Mouse (Mus musculus) forebrain, embryonic 16.5 days (tissue): ENCODE results near the gene F11r. TPM values are rescaled to one million over a fixed set of nuclear protein-coding genes. Genes with fewer than 3 reads are reported as not detected.

Experiments used
- ATAC-seq: fragments of 200-750 bp; cut with Nextera tagmentation; 2 replicates; pipeline ENCODE4 v1.8.0; 2017; ENCODE audit warnings: mild to moderate bottlenecking, moderate library complexity
- H3K27ac ChIP-seq: fragments of 300-500 bp; sonication (generic); 2 replicates; pipeline ENCODE4 v1.5.1; 2014; ENCODE audit warnings: low read length, control low read depth
- H3K27me3 ChIP-seq: fragments of 300-500 bp; sonication (generic); replicated peaks from 2 replicates; pipeline ENCODE4 v1.6.1; 2014; ENCODE audit warnings: low read length; ENCODE audit not compliant: control insufficient read depth, insufficient read depth
- H3K36me3 ChIP-seq: fragments of 300-500 bp; sonication (generic); 2 replicates; pipeline ENCODE4 v1.6.1; 2014; ENCODE audit not compliant: control insufficient read depth, insufficient read depth
- H3K4me1 ChIP-seq: fragments of 300-500 bp; sonication (generic); replicated peaks from 2 replicates; pipeline ENCODE4 v1.6.1; 2014; ENCODE audit warnings: low read length; ENCODE audit not compliant: control insufficient read depth, insufficient read depth
- H3K4me2 ChIP-seq: fragments of 300-500 bp; sonication (generic); 2 replicates; pipeline ENCODE4 v1.6.1; 2014; ENCODE audit warnings: mild to moderate bottlenecking, low read length, control low read depth
- H3K4me3 ChIP-seq: fragments of 300-500 bp; sonication (generic); replicated peaks from 2 replicates; pipeline ENCODE4 v1.5.1; 2014; ENCODE audit warnings: mild to moderate bottlenecking, low read length, control low read depth
- H3K9ac ChIP-seq: fragments of 300-500 bp; sonication (generic); replicated peaks from 2 replicates; pipeline ENCODE4 v1.6.1; 2014; ENCODE audit warnings: low read depth, low read length, control low read depth
- H3K9me3 ChIP-seq: fragments of 300-500 bp; sonication (generic); 2 replicates; pipeline ENCODE4 v1.6.1; 2016; ENCODE audit warnings: low read length; ENCODE audit not compliant: control insufficient read depth
- WGBS: fragments of 180-500 bp; shearing (Covaris S2); extraction: QIAGEN DNeasy Blood & Tissue Kit; methylation state at CpG from one replicate; pipeline ENCODE4 v1.1.7; 2014; 5-methylcytosine and 5-hydroxymethylcytosine counted together
- polyA plus RNA-seq: library from polyadenylated mRNA; unstranded; fragments of >200 nt; fragmentation: Nextera tagmentation; extraction: Ambion mirVana; gene quantifications from 2 replicates; pipeline ENCODE4 v1.2.1, GENCODE M21; 2015

Gene F11r
- polyA plus RNA-seq: 7.8 and 10.2 TPM in 2 replicates

GRCm38 (mm10) chr1:171437264-171438013, at the start of gene F11r:
Gene F11r (plus strand): TSS chr1:171437535.
- Histone ChIP-seq H3K4me1 (peaks cover 9% of the 10 kb centered on the region), H3K27ac (no peak within 1 kb of the TSS)
- WGBS: 1% methylated on average over 45 of the region's 46 CpGs

DNA sequence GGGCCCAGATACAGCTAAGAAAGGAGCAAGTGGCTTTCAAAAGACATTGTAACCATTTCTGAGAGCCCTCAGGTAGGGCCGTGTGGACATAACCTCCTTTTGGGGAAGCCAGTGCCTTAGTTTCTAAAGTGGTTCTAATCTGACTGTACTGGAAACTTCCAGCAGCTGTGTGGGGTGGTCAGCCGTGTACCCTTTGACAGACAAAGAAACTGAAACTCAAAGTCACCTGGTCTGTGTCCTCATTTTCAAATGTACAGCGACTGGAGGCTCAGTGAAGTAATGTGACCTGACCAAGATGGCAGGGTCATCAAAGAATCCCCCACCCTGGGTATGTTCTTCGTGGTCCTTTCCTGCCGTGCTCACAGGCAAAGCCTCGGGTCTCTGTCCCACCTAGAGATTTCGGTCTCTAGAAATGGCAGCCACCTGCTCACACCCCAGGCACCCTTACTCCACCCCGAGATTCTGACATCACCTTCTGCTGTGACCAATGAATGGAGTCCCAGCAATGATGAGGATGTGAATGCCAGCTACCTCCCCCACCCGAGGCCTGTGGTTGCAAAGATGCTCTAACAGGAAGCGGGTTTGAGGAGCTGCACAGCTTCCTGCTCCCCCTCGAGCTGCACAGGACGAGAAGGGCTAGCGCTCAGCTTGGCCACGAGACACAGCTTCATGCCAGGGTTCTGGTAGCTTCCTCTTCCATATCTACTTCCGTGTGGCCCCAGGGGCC, 48.8 kb upstream of the F11r start, which contains the start of gene Arhgap30:
Gene Arhgap30 (plus strand): TSS at position 579 of the 727 bp plus-strand sequence.
- no peak for ATAC-seq
- H3K27me3 ChIP-seq: no peaks in the 10 kb centered on the region
- no peaks in the 10 kb centered on the region for H3K9me3 ChIP-seq
- H3K4me3 ChIP-seq: no peak within 1 kb of the TSS
- WGBS: 83% methylated on average over 15 of the region's 15 CpGs
- H3K4me1 ChIP-seq: no peaks in the 10 kb centered on the region
- H3K27ac ChIP-seq: no peak within 1 kb of the TSS
- no peak within 1 kb of the TSS for H3K9ac ChIP-seq
- no peaks in the 10 kb centered on the region for H3K36me3 ChIP-seq
- H3K4me2 ChIP-seq: no peak within 1 kb of the TSS

More at GRCm38 (mm10) chr1:171437264-171438013, at the start of gene F11r:
- peak within 1 kb of the TSS; percentile 51 for H3K4me2 ChIP-seq
- H3K9me3 ChIP-seq: no peaks in the 10 kb centered on the region
- peak; percentile 59 for ATAC-seq
- no peak within 1 kb of the TSS; the same call in 1 of the 2 replicates for H3K9ac ChIP-seq
- peak within 1 kb of the TSS; percentile 39 for H3K4me3 ChIP-seq
- H3K36me3 ChIP-seq: no peaks in the 10 kb centered on the region
- H3K27me3 ChIP-seq: peaks cover 24% of the 10 kb centered on the region

DNA sequence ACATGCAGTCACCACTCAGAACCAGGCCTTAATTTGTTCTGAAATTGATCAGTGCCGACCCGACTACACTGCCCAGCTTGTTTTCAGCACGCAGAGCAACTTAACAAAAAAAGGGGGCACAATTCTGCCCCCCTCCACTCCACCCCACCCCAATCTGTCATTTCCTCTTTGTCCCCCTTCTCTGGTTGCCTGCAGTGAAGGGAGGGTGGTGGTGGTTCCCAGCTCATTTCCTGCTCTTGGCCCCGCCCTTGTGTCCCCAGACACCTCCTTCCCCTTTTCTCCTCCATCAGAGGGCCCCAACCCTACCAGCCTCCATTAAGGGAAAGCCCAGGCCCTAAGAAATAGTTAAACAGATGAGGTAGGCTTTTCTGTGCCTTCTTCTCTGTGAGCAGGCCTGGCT, 47.2 kb upstream of the F11r start:
- no peaks in the 10 kb centered on the region for H3K9me3 ChIP-seq
- H3K9ac ChIP-seq: no peak overlapping the region
- no peak overlapping the region for H3K4me2 ChIP-seq
- no peaks in the 10 kb centered on the region for H3K4me1 ChIP-seq
- no peak overlapping the region for H3K4me3 ChIP-seq
- no peaks in the 10 kb centered on the region for H3K36me3 ChIP-seq
- 82% methylated on average over 4 of the region's 4 CpGs for WGBS
- ATAC-seq: no peak
- 0 out of 2 replicates have a peak, but pooled peaks cover 2% of the 10 kb centered on the region for H3K27me3 ChIP-seq
- no peak overlapping the region for H3K27ac ChIP-seq

DNA sequence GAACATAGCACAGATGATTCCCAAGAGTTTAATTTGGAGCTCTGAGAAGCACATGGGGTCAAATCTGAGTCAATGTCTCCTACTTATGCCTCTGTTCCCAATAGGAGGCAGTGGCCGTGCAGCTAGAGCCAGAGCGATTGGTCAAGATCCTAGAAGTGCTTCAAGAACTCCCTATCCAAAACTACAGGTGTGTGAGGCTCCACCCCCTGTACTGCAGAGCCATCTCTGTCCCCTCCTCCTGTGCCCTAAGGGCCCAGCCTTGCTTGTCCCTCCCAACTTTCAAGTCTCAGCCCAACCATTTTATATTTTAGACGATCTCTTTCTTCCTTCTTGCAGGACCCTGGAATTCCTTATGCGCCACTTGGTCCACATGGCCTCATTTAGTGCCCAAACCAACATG, 35.5 kb upstream of the F11r start:
- Histone ChIP-seq H3K27me3 (0 out of 2 replicates have a peak, but pooled peaks cover 2% of the 10 kb centered on the region), H3K27ac (no peak overlapping the region), H3K9ac (no peak overlapping the region), H3K4me2 (no peak overlapping the region), H3K4me3 (no peak overlapping the region), H3K4me1 (no peaks in the 10 kb centered on the region), H3K36me3 (no peaks in the 10 kb centered on the region), H3K9me3 (no peaks in the 10 kb centered on the region)
- 74% methylated on average over 4 of the region's 4 CpGs for WGBS
- ATAC-seq: no peak

DNA sequence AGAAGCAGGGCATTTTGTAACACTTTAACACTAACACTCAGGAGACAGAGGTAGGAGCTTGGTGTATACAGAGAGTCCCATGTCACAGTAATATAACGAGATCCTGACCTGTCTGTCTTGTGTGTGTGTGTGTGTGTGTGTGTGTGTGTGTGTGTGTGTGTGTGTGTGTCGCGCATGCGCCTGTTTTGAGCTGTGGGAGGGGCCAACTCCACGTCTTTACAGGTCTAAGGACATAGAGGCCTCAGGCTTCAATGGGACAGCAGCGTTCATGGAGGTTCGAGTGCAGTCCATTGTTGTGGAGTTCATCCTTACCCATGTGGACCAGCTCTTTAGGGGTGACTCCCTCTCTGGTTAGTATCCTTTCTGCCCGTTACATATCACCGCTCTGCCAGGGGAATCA, 34.3 kb upstream of the F11r start:
- 87% methylated on average over 9 of the region's 9 CpGs for WGBS
- Histone ChIP-seq H3K4me1 (no peaks in the 10 kb centered on the region), H3K9me3 (no peaks in the 10 kb centered on the region), H3K36me3 (no peaks in the 10 kb centered on the region), H3K4me2 (no peak overlapping the region), H3K9ac (no peak overlapping the region), H3K27ac (no peak overlapping the region), H3K4me3 (no peak overlapping the region), H3K27me3 (peaks cover 2% of the 10 kb centered on the region; the same call in 1 of the 2 replicates)
- ATAC-seq: no peak

- WGBS: 80% methylated on average over 5 of the region's 5 CpGs
Measured at GRCm38 (mm10) chr1:171407263-171407662, 30.1 kb upstream of the F11r start.

DNA sequence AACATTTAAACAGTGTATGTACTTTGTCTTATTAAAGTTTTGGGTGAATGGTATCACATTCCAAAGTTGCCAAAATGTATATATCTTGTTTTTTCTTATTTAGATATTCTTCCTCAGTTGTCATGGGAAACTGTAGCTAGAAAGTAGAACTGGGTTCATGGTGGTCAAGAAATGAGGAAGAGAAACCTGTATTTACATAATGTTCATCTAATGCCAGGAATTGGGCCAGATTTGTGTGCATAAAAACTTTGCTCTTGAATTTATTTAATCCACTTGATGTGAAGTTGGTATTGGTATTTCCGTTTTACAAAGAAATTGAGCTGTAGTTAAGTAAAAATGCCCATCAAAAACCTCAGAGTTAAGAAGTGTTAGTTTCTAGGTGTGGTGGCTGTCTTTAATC, 27.1 kb upstream of the F11r start:
- ATAC-seq: no peak
- H3K36me3 ChIP-seq: peaks cover 1% of the 10 kb centered on the region; the same call in 1 of the 2 replicates
- no peak overlapping the region for H3K4me3 ChIP-seq
- no peaks in the 10 kb centered on the region for H3K9me3 ChIP-seq
- WGBS: 80% methylated on average over 1 of the region's 1 CpGs
- no peak overlapping the region for H3K9ac ChIP-seq
- H3K27me3 ChIP-seq: peaks cover 8% of the 10 kb centered on the region
- H3K4me2 ChIP-seq: no peak overlapping the region
- no peak overlapping the region for H3K27ac ChIP-seq
- H3K4me1 ChIP-seq: peaks cover 21% of the 10 kb centered on the region

More at GRCm38 (mm10) chr1:171407263-171407662, 30.1 kb upstream of the F11r start:
- Histone ChIP-seq H3K4me2 (no peak overlapping the region), H3K9ac (no peak overlapping the region), H3K4me3 (no peak overlapping the region), H3K27me3 (peaks cover 8% of the 10 kb centered on the region), H3K36me3 (no peaks in the 10 kb centered on the region), H3K9me3 (no peaks in the 10 kb centered on the region), H3K4me1 (no peaks in the 10 kb centered on the region), H3K27ac (no peak overlapping the region)
- no peak for ATAC-seq

DNA sequence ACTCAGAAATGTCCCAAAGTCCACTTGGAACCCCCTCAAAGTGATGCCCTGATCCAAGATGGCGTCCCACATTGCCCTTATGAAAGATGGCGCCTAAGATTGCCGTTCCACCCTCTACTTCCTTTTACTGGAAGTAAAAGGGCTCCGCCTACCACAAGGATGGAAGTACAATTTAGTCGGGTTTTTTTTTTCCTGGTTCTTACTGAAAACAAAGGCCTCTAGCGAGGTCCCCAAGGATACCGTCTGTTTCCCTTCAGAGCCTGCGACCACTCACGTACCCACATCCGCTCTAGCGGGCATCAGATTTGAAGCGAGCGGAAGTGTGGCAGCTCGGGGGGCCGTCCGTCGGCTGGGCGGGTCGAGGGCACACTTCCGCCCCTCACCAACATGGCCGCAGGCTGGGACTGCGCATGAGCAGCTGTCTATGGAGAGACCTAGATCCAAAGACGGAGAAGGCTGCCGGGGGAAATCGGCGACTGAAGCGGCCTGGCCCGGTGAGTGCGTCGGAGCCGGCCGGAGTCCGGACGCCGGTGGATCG, 26.3 kb upstream of the F11r start, which contains the start of gene Usf1:
Gene Usf1 (plus strand): TSS at position 367 of the 538 bp plus-strand sequence.
- Histone ChIP-seq H3K4me3 (peak within 1 kb of the TSS; percentile 60), H3K4me2 (peak within 1 kb of the TSS; percentile 66), H3K27ac (peak within 1 kb of the TSS; percentile 97), H3K9me3 (no peaks in the 10 kb centered on the region), H3K27me3 (peaks cover 8% of the 10 kb centered on the region), H3K9ac (peak within 1 kb of the TSS; percentile 98), H3K4me1 (peaks cover 21% of the 10 kb centered on the region), H3K36me3 (peaks cover 9% of the 10 kb centered on the region)
- peak; percentile 98 for ATAC-seq
- WGBS: under 1% methylated on average over 36 of the region's 36 CpGs

GRCm38 (mm10) chr1:171411492-171411941, 25.8 kb upstream of the F11r start:
- peak; percentile 79 for ATAC-seq

More at GRCm38 (mm10) chr1:171411492-171411941, 25.8 kb upstream of the F11r start:
- H3K36me3 ChIP-seq: peaks cover 10% of the 10 kb centered on the region
- H3K4me3 ChIP-seq: peak overlapping the region; percentile 60
- H3K4me1 ChIP-seq: peaks cover 21% of the 10 kb centered on the region
- H3K27ac ChIP-seq: peak overlapping the region; percentile 97
- no peaks in the 10 kb centered on the region for H3K9me3 ChIP-seq
- peak overlapping the region; percentile 98 for H3K9ac ChIP-seq
- peaks cover 5% of the 10 kb centered on the region for H3K27me3 ChIP-seq
- peak overlapping the region; percentile 66 for H3K4me2 ChIP-seq
- WGBS: under 1% methylated on average over 38 of the region's 39 CpGs
